Mouse (Mus musculus): ENCODE data around the gene Rasgef1c. TPM values are rescaled to one million over a fixed set of nuclear protein-coding genes. Genes with fewer than 3 reads are reported as not detected.
A peak's percentile ranks its signal among the peaks of the same experiment; 100 is the strongest.

Gene Rasgef1c
- total RNA-seq, 2 experiments from 2014 or later = 36.6 to 46.1 TPM

DNA sequence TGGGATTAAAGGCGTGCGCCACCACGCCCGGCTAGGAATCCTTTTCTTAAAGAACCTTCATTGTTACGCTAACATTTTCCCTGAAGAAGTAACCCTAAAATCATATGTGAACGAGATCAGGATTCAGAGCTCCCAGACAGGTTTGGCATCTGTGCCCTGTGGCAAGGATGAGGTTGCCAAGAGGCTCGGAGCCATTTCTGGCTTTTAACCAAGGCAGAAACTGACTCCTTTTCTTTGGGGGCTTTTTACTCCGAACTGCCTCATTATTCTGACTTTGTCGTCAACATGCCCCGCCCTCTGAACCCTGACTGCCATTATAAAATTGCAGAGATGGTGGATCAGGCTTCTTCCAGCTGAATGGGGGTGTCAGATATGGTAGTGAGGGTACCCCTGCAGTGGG is 106.1 kb downstream of the Rasgef1c start:
- DNase-seq (ENCODE audit: low spot score in 2 of 2) = no peak
- intact Hi-C loops (cut with DNase I) = no loop called here

DNA sequence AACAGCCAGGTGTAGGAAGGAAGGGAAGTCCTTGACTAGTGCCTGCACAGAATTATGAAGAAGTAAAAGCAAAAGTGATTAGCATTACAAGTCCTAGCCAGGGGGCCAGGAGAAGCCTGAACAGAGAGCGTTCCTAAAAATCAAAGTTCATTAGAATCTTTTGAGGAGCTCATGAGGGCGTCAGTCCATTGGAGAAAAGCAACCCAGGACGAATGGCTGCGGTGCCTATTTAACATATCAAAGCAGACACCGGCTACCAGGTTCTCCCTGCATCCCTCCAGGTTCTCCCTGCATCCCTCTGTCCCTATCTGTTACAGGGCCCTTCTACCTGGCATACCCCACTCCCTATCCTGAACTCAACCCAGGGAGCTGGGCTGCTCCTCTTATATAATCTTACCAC is 106.6 kb downstream of the Rasgef1c start:
- intact Hi-C loops (cut with DNase I) = no loop called here
- no peak for DNase-seq (ENCODE audit: low spot score in 2 of 2)

DNA sequence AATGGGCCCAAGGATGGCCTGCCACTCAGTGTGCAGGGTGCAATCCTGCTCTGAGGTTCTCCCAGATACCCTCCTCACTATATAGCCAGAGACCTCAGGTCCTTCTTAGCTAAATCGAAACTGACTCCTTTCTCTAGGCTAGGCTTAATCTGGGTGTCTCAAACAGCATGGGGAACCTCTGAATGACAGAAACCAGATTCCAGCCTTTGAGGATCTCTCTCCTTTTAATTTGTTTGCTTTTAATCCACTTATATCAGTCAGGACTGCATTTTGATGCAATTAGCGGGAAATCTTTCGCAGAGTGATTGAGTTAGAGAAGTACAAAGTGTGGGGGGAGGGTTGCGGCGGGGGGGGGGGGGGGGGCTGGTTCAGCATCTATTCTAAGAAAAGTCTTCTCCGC is 111.4 kb downstream of the Rasgef1c start:
- intact Hi-C loops (cut with DNase I) = no loop called here
- DNase-seq (ENCODE audit: low spot score in 2 of 2) = no peak

DNA sequence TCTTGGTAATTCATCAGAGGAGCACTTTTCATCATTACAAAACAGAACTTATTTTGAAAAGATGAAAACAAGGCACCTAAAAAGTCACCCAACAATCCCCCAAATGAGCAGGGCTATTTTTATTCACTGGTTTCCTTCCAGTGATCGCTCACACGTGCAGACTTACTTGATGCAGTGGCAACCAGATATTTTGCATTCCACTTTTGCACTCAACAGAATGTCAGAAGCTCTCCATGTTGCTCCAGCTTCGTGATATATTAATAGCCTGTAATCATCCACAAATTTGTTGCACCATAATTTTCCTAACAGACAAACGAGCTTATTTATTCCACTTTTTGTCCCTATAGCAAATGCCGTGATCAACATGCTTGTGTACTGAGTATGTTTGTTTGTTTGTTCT is 114.9 kb downstream of the Rasgef1c start:
- no peak for DNase-seq (ENCODE audit: low spot score in 2 of 2)
- intact Hi-C loops (cut with DNase I) = no loop called here

DNA sequence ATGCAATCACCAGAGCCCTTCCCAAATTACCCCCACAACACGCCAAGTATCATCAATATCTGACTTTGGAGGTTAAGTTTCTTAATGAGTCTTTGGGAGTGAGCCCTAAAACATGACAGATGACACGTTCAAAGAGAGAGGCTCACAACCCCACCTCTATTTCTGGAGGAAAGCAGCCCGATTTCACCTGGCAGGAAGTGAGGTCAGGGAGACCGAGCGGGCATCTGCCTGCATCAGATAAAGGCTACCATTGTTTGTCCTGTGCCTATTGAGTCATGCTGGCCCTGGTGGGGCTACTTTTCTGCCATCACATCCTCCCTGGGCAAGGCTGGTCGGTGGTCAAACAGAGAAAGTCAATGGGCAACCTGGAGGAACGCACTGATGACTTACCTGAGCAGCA is 115.9 kb downstream of the Rasgef1c start:
- intact Hi-C loops (cut with DNase I) = no loop called here
- DNase-seq (ENCODE audit: low spot score in 2 of 2) = no peak

DNA sequence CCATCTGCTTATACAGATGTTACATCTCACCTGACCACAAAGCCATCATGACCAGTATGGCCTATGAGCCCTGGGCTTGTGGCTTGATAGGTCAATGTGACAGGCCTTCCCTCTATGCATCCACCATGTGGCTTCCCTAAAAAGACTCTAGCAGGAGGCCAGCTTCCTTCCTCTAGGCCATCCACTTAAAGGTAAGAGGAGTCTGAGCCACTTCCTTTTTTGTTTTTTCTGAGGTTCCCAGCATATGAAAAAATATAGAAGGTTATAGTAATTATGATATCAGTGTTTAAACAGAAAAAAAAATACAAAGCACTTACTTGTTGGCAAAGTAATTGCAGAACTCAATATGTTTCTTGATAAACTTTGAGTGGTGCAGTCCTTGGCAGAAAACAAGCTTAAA is 117.2 kb downstream of the Rasgef1c start:
- intact Hi-C loops (cut with DNase I) = no loop called here
- DNase-seq (ENCODE audit: low spot score in 2 of 2) = no peak

DNA sequence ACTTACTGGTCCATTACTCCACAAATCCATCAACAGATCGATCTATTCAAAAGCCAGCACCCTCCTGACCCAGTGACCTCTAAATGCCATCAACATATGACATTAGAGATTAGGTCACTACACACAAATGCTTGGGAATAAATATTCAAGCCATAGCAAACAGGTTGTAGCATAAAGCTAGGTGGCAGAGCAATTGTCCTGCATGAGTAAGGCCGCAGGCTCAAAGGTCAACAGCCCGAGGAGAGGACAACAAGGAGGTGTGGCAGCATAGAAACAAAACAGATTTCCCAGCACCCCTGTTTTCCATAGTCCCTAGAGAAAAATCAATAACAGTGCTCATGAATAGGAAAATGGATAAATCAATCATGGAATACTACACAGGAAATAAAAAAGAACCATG is 120.5 kb downstream of the Rasgef1c start:
- intact Hi-C loops (cut with DNase I) = no loop called here
- no peak for DNase-seq (ENCODE audit: low spot score in 2 of 2)

DNA sequence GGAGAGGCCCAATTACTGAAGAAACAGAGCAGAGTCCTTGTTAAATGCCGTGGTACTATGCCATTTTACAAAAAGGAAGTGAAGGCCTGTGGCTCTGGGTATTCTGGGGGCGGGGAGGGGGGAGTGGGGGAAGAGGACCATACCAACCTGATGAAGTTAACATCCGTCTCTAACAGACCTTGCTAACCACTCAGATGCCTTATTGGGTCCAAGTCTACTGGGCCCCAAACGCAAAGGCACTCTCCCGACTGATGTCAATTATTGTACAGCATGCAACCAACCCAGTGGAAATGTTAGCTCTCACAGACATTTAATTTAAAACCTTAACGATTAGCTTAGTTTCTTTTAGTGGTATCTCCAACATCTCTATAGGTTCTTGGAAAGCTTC is 122.8 kb downstream of the Rasgef1c start:
- intact Hi-C loops (cut with DNase I) = no loop called here
- DNase-seq (ENCODE audit: low spot score in 2 of 2) = no peak

DNA sequence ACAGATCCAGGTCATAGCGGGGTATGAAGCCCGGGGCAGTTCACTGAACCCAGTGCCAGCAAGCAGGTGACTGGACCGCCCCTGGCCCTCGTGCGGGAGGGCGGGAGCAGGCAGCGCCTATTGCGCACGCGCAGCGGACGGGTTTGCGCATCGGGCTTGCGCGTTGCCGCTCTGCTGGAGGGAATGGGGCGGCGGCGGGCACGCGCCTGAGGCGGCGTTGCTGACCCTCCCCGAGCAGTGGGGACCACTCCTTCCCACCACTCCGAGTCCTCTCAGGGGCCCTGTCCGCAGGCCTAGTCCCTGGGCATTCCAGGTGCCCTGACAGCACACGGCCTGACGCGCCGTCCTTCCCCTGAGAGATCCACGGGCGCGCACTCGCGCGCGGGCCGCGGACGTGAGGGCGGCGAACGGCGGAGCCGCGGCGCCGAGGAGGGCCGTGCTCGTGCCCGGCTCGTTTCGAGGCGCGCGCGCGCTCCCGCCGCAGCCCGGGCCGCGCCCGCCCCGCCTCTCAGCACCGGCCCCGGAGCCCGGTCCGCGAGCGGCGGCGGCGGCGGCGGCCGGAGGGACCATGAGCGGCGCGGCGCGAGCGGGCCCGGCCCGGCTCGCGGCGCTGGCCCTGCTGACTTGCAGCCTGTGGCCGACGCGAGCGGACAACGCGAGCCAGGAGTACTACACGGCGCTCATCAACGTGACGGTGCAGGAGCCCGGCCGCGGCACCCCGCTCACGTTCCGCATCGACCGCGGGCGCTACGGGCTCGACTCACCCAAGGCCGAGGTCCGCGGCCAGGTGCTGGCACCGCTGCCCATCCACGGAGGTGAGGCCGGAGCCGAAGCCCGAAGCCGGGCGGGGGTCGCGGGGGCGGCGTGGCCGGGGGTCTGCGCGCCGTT is 123.4 kb downstream of the Rasgef1c start, which contains the start of gene Rnf130:
TSS of gene Rnf130 (plus strand) at position 514 of the 888 bp plus-strand sequence.
- intact Hi-C loops (cut with DNase I) = loop anchor here (5.0 kb wide), 3 partner anchors 62 to 107 kb away; partner anchors contain the start of gene Tbc1d9b
- peak; percentile 97 to 98 for DNase-seq (ENCODE audit: low spot score in 2 of 2)

DNA sequence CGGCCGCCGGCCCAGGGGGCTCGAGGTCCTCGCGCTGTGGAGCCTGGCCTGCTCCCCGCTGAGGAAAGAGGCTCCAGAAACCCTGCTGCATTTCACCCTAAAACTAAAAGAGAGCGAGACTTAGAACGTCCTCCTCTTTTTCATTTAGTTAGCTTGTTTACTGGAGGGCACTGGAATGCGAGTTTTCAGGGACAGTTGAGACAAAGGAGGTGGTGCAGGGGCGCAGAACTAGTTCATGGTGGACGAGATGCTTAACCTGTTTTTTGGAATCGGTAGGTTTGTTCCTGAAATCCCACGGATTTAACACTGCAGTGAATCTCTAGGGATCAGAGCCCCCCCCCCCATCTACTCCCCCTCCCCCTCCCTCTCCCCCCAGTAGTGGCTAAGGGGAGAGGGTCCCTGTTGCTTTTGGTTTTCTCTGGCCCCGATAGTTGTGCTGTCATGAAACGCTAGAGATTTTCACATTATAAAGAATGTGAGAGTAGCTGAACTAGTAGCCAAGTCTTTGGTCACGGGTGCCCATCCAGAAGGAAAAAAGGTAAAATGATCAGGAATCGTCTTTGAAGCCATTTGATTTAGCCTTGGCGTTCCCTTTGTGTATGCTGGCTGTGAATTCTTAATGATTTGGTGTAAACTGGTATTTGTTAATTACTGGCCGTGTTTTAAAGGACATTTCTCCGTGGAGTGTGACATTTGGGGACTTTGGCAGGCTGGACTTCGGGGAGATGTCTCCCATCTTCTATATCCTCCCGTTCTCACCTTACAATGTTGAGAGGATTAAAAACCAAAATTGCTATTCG is 124.3 kb downstream of the Rasgef1c start:
- intact Hi-C loops (cut with DNase I) = loop anchor here (5.0 kb wide), 3 partner anchors 61 to 106 kb away; partner anchors contain the start of gene Tbc1d9b
- no peak for DNase-seq (ENCODE audit: low spot score in 2 of 2)

DNA sequence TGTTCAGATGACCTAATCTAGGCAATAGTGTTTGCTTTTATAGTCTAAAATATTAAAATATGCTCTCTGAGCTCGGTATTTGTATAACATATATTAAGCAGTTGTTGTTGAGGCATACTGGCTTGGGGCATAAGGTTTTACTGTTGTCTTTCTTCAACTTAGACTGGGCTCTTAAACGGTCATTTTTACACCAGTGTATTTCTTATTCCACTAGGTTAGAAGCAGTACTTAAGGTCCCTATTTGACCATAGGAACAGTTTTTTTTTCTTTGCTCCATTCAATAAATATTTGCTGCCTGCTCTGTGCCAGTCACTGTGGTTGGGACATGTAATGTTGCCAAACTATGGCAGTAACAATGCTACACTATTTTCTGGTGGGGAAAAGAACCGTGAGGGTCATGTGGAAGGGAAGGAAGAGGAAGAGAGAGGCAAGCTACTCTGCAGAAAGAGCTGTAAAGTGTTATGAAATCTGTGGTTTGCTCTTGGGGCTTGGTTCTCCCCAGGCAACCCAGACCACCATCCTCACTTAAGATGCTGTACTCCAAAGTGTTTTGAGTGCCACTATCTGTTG is 125.0 kb downstream of the Rasgef1c start:
- intact Hi-C loops (cut with DNase I) = loop anchor here (5.0 kb wide), 3 partner anchors 61 to 106 kb away; partner anchors contain the start of gene Tbc1d9b
- no peak for DNase-seq (ENCODE audit: low spot score in 2 of 2)

DNA sequence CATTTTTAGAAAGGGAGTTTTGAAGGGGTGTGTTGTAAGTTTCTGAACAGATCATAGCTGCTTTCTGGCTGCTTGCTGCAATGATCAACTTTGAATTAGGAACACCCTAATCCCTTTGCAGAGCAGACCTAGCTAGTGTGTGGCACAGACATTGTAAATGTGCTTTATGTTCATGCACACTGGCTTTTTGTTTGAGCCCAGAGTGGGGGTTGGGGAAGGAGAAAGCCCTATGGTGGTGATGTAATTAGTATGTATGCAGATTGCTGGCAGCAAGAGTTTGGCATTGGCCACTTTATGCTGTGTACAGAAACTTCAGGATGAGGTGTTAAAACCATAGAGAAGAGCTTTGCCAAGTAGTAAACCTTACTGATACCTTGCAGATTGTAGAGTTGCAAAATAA is 126.8 kb downstream of the Rasgef1c start:
- DNase-seq (ENCODE audit: low spot score in 2 of 2) = no peak
- intact Hi-C loops (cut with DNase I) = loop anchor here (5.0 kb wide), 3 partner anchors 59 to 104 kb away; partner anchors contain the start of gene Tbc1d9b

Small RNA genes within 50 kb of the gene (microRNA-seq; reads per million reads assigned to microRNA genes)
- not detected for gene Gm23492

Other genes with a start within 250 kb of the Rasgef1c start
- gene Scgb3a1, start 238.2 kb upstream of the Rasgef1c start, total RNA-seq (2021) = under 1 TPM in 1 of 2 experiments, not detected in 1; 0.99 TPM
- gene Cnot6, start 189.1 kb upstream of the Rasgef1c start, total RNA-seq (2021) = 10 to 100 TPM; 44.3 to 55.0 TPM
- 1 to 10 TPM; 7.6 to 8.0 TPM for gene Gfpt2, start 107.7 kb upstream of the Rasgef1c start, total RNA-seq (2021)
- 100 to 1,000 TPM; 215 to 223 TPM for gene Mapk9, start 55.1 kb upstream of the Rasgef1c start, total RNA-seq (2021)
- gene Rnf130, start 123.5 kb downstream of the Rasgef1c start, total RNA-seq (2021) = 100 to 1,000 TPM; 104 to 105 TPM
- gene Tbc1d9b, start 229.6 kb downstream of the Rasgef1c start, total RNA-seq (2021) = 100 to 1,000 TPM; 118 to 120 TPM